Mouse (Mus musculus): ENCODE data around the gene Myo3b. TPM values are rescaled to one million over a fixed set of nuclear protein-coding genes. Genes with fewer than 3 reads are reported as not detected.
A peak's percentile ranks its signal among the peaks of the same experiment; 100 is the strongest.

Myo3b gene
- polyA plus RNA-seq, 1 experiment from 2014 or later, result 0.70 TPM

- Histone ChIP-seq H3K4me3 (ENCODE audit: low read length) (no peak overlapping the region), H3K27ac (ENCODE audit: low read length) (no peak overlapping the region), H3K9me3 (ENCODE audit: control insufficient read depth, low read length) (no peaks in the 10 kb centered on the region), H3K27me3 (ENCODE audit: control insufficient read depth, insufficient read depth, low read depth, low read length) (no peaks in the 10 kb centered on the region), H3K4me1 (replicated peaks; ENCODE audit: control insufficient read depth, insufficient read depth, low read length) (no peaks in the 10 kb centered on the region), H3K36me3 (ENCODE audit: control insufficient read depth, insufficient read depth, low read length) (no peaks in the 10 kb centered on the region), H3K9ac (ENCODE audit: low read length) (no peak overlapping the region), H3K4me2 (ENCODE audit: low read depth, low read length) (no peak overlapping the region)
- WGBS, result 44% methylated on average over 16 of the region's 16 CpGs
- ATAC-seq (ENCODE audit: low read depth), result no peak
These were observed 79.7 kb downstream of the Myo3b start for GRCm38 (mm10) chr2:70118376-70119264.

- Histone ChIP-seq H3K4me2 (ENCODE audit: low read depth, low read length) (no peak overlapping the region), H3K9me3 (ENCODE audit: control insufficient read depth, low read length) (no peaks in the 10 kb centered on the region), H3K9ac (ENCODE audit: low read length) (no peak overlapping the region), H3K4me3 (ENCODE audit: low read length) (no peak overlapping the region), H3K4me1 (replicated peaks; ENCODE audit: control insufficient read depth, insufficient read depth, low read length) (no peaks in the 10 kb centered on the region), H3K27ac (ENCODE audit: low read length) (no peak overlapping the region), H3K36me3 (ENCODE audit: control insufficient read depth, insufficient read depth, low read length) (no peaks in the 10 kb centered on the region), H3K27me3 (ENCODE audit: control insufficient read depth, insufficient read depth, low read depth, low read length) (no peaks in the 10 kb centered on the region)
- 84% methylated on average over 2 of the region's 2 CpGs for WGBS
- no peak for ATAC-seq (ENCODE audit: low read depth)
These were observed 80.3 kb downstream of the Myo3b start for GRCm38 (mm10) chr2:70119265-70119663.

GRCm38 (mm10) chr2:70126330-70126729 lies 87.4 kb downstream of the Myo3b start:
- Histone ChIP-seq H3K4me2 (ENCODE audit: low read depth, low read length) (no peak overlapping the region), H3K4me3 (ENCODE audit: low read length) (no peak overlapping the region), H3K4me1 (replicated peaks; ENCODE audit: control insufficient read depth, insufficient read depth, low read length) (peaks cover 6% of the 10 kb centered on the region), H3K27ac (ENCODE audit: low read length) (no peak overlapping the region), H3K9me3 (ENCODE audit: control insufficient read depth, low read length) (no peaks in the 10 kb centered on the region), H3K9ac (ENCODE audit: low read length) (no peak overlapping the region), H3K27me3 (ENCODE audit: control insufficient read depth, insufficient read depth, low read depth, low read length) (no peaks in the 10 kb centered on the region), H3K36me3 (ENCODE audit: control insufficient read depth, insufficient read depth, low read length) (no peaks in the 10 kb centered on the region)
- 69% methylated on average over 10 of the region's 10 CpGs for WGBS
- no peak for ATAC-seq (ENCODE audit: low read depth)

DNA sequence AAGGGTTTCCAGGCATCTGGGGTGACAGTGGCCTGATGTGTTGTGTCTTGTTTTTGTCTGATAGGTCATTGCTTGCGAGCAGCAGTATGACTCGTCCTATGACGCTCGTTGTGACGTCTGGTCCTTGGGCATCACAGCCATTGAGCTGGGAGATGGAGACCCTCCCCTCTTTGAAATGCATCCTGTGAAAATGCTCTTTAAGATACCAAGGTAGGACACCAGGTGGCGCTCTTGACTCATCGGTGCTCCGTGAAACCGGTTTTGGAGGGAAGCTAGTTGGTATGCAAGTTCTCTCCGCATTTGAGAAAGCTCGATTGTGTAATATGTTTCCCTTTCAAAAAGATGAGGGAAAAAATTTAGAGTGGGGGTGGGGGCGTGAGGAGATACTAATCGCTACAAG lies 87.9 kb downstream of the Myo3b start:
- H3K4me1 ChIP-seq (replicated peaks; ENCODE audit: control insufficient read depth, insufficient read depth, low read length), result peaks cover 6% of the 10 kb centered on the region
- H3K27me3 ChIP-seq (ENCODE audit: control insufficient read depth, insufficient read depth, low read depth, low read length), result no peaks in the 10 kb centered on the region
- 0 out of 2 replicates have a peak overlapping the region, but pooled peaks have one; percentile 25 for H3K4me3 ChIP-seq (ENCODE audit: low read length)
- H3K27ac ChIP-seq (ENCODE audit: low read length), result no peak overlapping the region
- peak; percentile 54; the same call in 1 of the 2 replicates for ATAC-seq (ENCODE audit: low read depth)
- H3K36me3 ChIP-seq (ENCODE audit: control insufficient read depth, insufficient read depth, low read length), result no peaks in the 10 kb centered on the region
- H3K9ac ChIP-seq (ENCODE audit: low read length), result no peak overlapping the region
- H3K4me2 ChIP-seq (ENCODE audit: low read depth, low read length), result peak overlapping the region; percentile 55
- H3K9me3 ChIP-seq (ENCODE audit: control insufficient read depth, low read length), result no peaks in the 10 kb centered on the region
- under 1% methylated on average over 13 of the region's 13 CpGs for WGBS

- Histone ChIP-seq H3K9ac (ENCODE audit: low read length) (no peak overlapping the region), H3K27me3 (ENCODE audit: control insufficient read depth, insufficient read depth, low read depth, low read length) (no peaks in the 10 kb centered on the region), H3K4me1 (replicated peaks; ENCODE audit: control insufficient read depth, insufficient read depth, low read length) (peaks cover 6% of the 10 kb centered on the region), H3K27ac (ENCODE audit: low read length) (no peak overlapping the region), H3K4me2 (ENCODE audit: low read depth, low read length) (peak overlapping the region; percentile 55), H3K36me3 (ENCODE audit: control insufficient read depth, insufficient read depth, low read length) (no peaks in the 10 kb centered on the region), H3K4me3 (ENCODE audit: low read length) (no peak overlapping the region), H3K9me3 (ENCODE audit: control insufficient read depth, low read length) (no peaks in the 10 kb centered on the region)
- 16% methylated on average over 21 of the region's 21 CpGs for WGBS
- ATAC-seq (ENCODE audit: low read depth), result 0 out of 2 replicates have a peak, but pooled peaks have one; percentile 15
These were observed 88.6 kb downstream of the Myo3b start for GRCm38 (mm10) chr2:70127351-70128148.

DNA sequence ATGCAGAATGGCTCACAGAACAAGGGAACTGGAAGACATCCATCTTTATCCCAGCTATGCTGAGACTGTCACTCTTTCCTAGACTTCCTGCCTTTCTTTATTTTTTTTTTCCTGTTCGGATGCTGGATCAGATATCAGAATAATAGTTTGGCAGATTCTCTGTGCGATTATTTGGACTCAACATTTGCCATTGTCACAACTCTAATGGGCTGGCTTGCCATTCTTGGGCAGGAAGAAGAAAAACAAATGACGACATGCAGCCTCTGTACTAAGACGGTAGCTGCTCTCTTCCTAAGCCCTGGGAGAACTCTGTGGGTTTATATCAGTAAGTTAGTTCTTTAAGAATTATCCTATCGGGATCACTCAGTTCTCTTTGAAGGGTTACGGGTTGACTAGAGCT lies 89.7 kb downstream of the Myo3b start:
- H3K4me3 ChIP-seq (ENCODE audit: low read length), result no peak overlapping the region
- WGBS, result 47% methylated on average over 6 of the region's 6 CpGs
- no peaks in the 10 kb centered on the region for H3K9me3 ChIP-seq (ENCODE audit: control insufficient read depth, low read length)
- H3K27ac ChIP-seq (ENCODE audit: low read length), result no peak overlapping the region
- no peaks in the 10 kb centered on the region for H3K36me3 ChIP-seq (ENCODE audit: control insufficient read depth, insufficient read depth, low read length)
- peaks cover 6% of the 10 kb centered on the region for H3K4me1 ChIP-seq (replicated peaks; ENCODE audit: control insufficient read depth, insufficient read depth, low read length)
- H3K27me3 ChIP-seq (ENCODE audit: control insufficient read depth, insufficient read depth, low read depth, low read length), result no peaks in the 10 kb centered on the region
- H3K4me2 ChIP-seq (ENCODE audit: low read depth, low read length), result no peak overlapping the region
- H3K9ac ChIP-seq (ENCODE audit: low read length), result no peak overlapping the region
- peak; percentile 59; the same call in 1 of the 2 replicates for ATAC-seq (ENCODE audit: low read depth)

- no peak for ATAC-seq (ENCODE audit: low read depth)
- Histone ChIP-seq H3K27ac (ENCODE audit: low read length) (no peak overlapping the region), H3K4me3 (ENCODE audit: low read length) (no peak overlapping the region), H3K4me1 (replicated peaks; ENCODE audit: control insufficient read depth, insufficient read depth, low read length) (peaks cover 6% of the 10 kb centered on the region), H3K36me3 (ENCODE audit: control insufficient read depth, insufficient read depth, low read length) (no peaks in the 10 kb centered on the region), H3K9ac (ENCODE audit: low read length) (no peak overlapping the region), H3K27me3 (ENCODE audit: control insufficient read depth, insufficient read depth, low read depth, low read length) (no peaks in the 10 kb centered on the region), H3K4me2 (ENCODE audit: low read depth, low read length) (no peak overlapping the region), H3K9me3 (ENCODE audit: control insufficient read depth, low read length) (no peaks in the 10 kb centered on the region)
- 40% methylated on average over 3 of the region's 3 CpGs for WGBS
These were observed 90.6 kb downstream of the Myo3b start for GRCm38 (mm10) chr2:70129566-70129965.

- H3K9me3 ChIP-seq (ENCODE audit: control insufficient read depth, low read length), result no peaks in the 10 kb centered on the region
- H3K36me3 ChIP-seq (ENCODE audit: control insufficient read depth, insufficient read depth, low read length), result no peaks in the 10 kb centered on the region
- WGBS, result 79% methylated on average over 4 of the region's 4 CpGs
- no peaks in the 10 kb centered on the region for H3K27me3 ChIP-seq (ENCODE audit: control insufficient read depth, insufficient read depth, low read depth, low read length)
- no peak for ATAC-seq (ENCODE audit: low read depth)
- H3K27ac ChIP-seq (ENCODE audit: low read length), result no peak overlapping the region
- H3K4me3 ChIP-seq (ENCODE audit: low read length), result no peak overlapping the region
- no peaks in the 10 kb centered on the region; the same call in 1 of the 2 replicates for H3K4me1 ChIP-seq (replicated peaks; ENCODE audit: control insufficient read depth, insufficient read depth, low read length)
- no peak overlapping the region for H3K4me2 ChIP-seq (ENCODE audit: low read depth, low read length)
- H3K9ac ChIP-seq (ENCODE audit: low read length), result no peak overlapping the region
These were observed 94.4 kb downstream of the Myo3b start for GRCm38 (mm10) chr2:70133281-70133680.

Measured in lung, embryonic 16.5 days (tissue).